In the genomic region with DNA sequence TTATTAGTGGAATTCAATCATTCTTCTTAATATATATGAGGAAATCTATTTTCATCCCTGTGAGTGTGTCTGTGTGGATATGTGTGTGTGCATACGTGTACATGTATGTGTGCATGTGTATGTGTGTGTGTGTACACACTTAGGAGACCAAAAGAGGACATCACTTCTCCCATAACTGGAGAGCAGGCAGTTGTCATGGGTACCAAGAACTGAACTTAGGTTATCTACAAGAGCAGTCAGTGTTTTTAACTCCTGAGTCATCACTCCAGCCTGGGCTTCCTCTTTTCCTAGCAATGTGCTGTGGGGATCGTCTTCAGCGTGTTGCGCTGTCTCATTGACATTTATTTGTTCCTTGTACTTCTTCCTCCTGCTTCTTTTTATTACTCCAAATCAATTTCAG, we compare ENCODE assay signal across 17 mouse cellular contexts. TPM values are rescaled to one million over a fixed set of nuclear protein-coding genes. Genes with fewer than 3 reads are reported as not detected.
DNase-seq lines count a peak whose midpoint lies in the region; ATAC-seq lines count a peak whose summit lies in the region.
"Had no signal": no experiment of that assay in that cellular context is flagged by ENCODE, and none has a peak within 500 bp of the region (broad histone marks: within the 10 kb centered on the region; RNA-seq: fewer than 3 reads in every experiment).

No protein-coding gene starts in this region.

- no peak overlapping the region for H3K4me3 ChIP-seq in heart, embryonic 13.5 days
- H3K4me3 ChIP-seq in liver, embryonic 11.5 days (ENCODE audit: low read depth, low read length): peak overlapping the region; percentile 6; the same call in 1 of the 2 replicates
- H3K4me3 ChIP-seq in forebrain, embryonic 12.5 days (replicated peaks): no peak overlapping the region
- H3K4me3 ChIP-seq: embryonic facial prominence, embryonic 13.5 days; hindbrain, embryonic 12.5 days; limb, embryonic 13.5 days had no signal

- H3K36me3 ChIP-seq in heart, embryonic 13.5 days: no peaks in the 10 kb centered on the region
- H3K36me3 ChIP-seq in liver, embryonic 11.5 days (ENCODE audit: control insufficient read depth, insufficient read depth, low read length): no peaks in the 10 kb centered on the region
- H3K36me3 ChIP-seq in forebrain, embryonic 12.5 days (replicated peaks): no peaks in the 10 kb centered on the region
- H3K36me3 ChIP-seq: embryonic facial prominence, embryonic 13.5 days; hindbrain, embryonic 12.5 days; limb, embryonic 13.5 days had no signal

- H3K9me3 ChIP-seq in heart, embryonic 13.5 days: no peaks in the 10 kb centered on the region
- H3K9me3 ChIP-seq in liver, embryonic 11.5 days (ENCODE audit: control insufficient read depth, low read length): no peaks in the 10 kb centered on the region
- no peaks in the 10 kb centered on the region for H3K9me3 ChIP-seq in forebrain, embryonic 12.5 days
- H3K9me3 ChIP-seq: embryonic facial prominence, embryonic 13.5 days; hindbrain, embryonic 12.5 days; limb, embryonic 13.5 days had no signal

- no peak for DNase-seq in heart, postnatal 25 days (ENCODE audit: low spot score)
- peak; percentile 84 for DNase-seq in c-Kit-positive CD71-positive TER-119-positive erythroid progenitor cells, embryonic 14.5 days (ENCODE audit: low spot score)
- no peak for DNase-seq in liver, embryonic 11.5 days (ENCODE audit: low spot score)
- DNase-seq in right cerebral cortex, postnatal 25 days: no peak
- no peak for DNase-seq in gastrocnemius, adult 18-20 months (ENCODE audit: low spot score)
- DNase-seq: cerebellum, adult 18-20 months; forebrain, postnatal 0 days; retina, postnatal 1 day; thymus, postnatal 4 days had no signal

- H3K27me3 ChIP-seq in heart, embryonic 13.5 days (replicated peaks): no peaks in the 10 kb centered on the region
- H3K27me3 ChIP-seq in liver, embryonic 11.5 days (replicated peaks; ENCODE audit: control insufficient read depth, insufficient read depth, low read length): no peaks in the 10 kb centered on the region
- no peaks in the 10 kb centered on the region for H3K27me3 ChIP-seq in forebrain, embryonic 12.5 days
- H3K27me3 ChIP-seq: embryonic facial prominence, embryonic 13.5 days; hindbrain, embryonic 12.5 days; limb, embryonic 13.5 days; Patski had no signal

- H3K27ac ChIP-seq in heart, embryonic 13.5 days (replicated peaks): peak overlapping the region; percentile 48; the same call in 1 of the 2 replicates
- H3K27ac ChIP-seq in liver, embryonic 11.5 days (ENCODE audit: low read depth, low read length): peak overlapping the region; percentile 86
- no peak overlapping the region for H3K27ac ChIP-seq in forebrain, embryonic 12.5 days
- H3K27ac ChIP-seq: embryonic facial prominence, embryonic 13.5 days; hindbrain, embryonic 12.5 days; limb, embryonic 13.5 days had no signal

- intact Hi-C loops in heart, postnatal 25 days (cut with DNase I): no loop called here

- peaks cover 18% of the 10 kb centered on the region for H3K4me1 ChIP-seq in heart, embryonic 13.5 days
- H3K4me1 ChIP-seq in liver, embryonic 11.5 days (replicated peaks; ENCODE audit: control insufficient read depth, insufficient read depth, low read length): peaks cover 58% of the 10 kb centered on the region
- peaks cover 10% of the 10 kb centered on the region for H3K4me1 ChIP-seq in forebrain, embryonic 12.5 days
- H3K4me1 ChIP-seq: limb, embryonic 13.5 days had no signal

- no peak overlapping the region for H3K9ac ChIP-seq in heart, embryonic 13.5 days
- no peak overlapping the region for H3K9ac ChIP-seq in liver, embryonic 11.5 days (ENCODE audit: low read depth, low read length)
- no peak overlapping the region for H3K9ac ChIP-seq in forebrain, embryonic 12.5 days
- H3K9ac ChIP-seq: embryonic facial prominence, embryonic 13.5 days; forebrain, postnatal 0 days; hindbrain, embryonic 12.5 days; limb, embryonic 13.5 days had no signal

- ATAC-seq in heart, embryonic 13.5 days (ENCODE audit: extremely low read depth, insufficient number of reproducible peaks, low FRiP score, low TSS enrichment): peak; percentile 58; the same call in 1 of the 2 replicates
- ATAC-seq in liver, embryonic 11.5 days (replicated peaks; ENCODE audit: low FRiP score): peak; percentile 87
- ATAC-seq in monocyte, adult 5-6 weeks (replicated peaks; ENCODE audit: insufficient number of reproducible peaks, low FRiP score, low TSS enrichment, poor library complexity, severe bottlenecking): peak; percentile 90
- ATAC-seq in forebrain, embryonic 12.5 days (ENCODE audit: low FRiP score): no peak
- ATAC-seq: forebrain, postnatal 0 days; Patski had no signal

- peak overlapping the region; percentile 7; the same call in 1 of the 2 replicates for H3K4me2 ChIP-seq in heart, embryonic 13.5 days
- peak overlapping the region; percentile 61 for H3K4me2 ChIP-seq in liver, embryonic 11.5 days
- H3K4me2 ChIP-seq in forebrain, embryonic 12.5 days: no peak overlapping the region
- H3K4me2 ChIP-seq: embryonic facial prominence, embryonic 13.5 days; hindbrain, embryonic 12.5 days; limb, embryonic 13.5 days; midbrain, embryonic 11.5 days had no signal

- 62% methylated on average over 4 of the region's 4 CpGs for WGBS in heart, embryonic 13.5 days
- 41% methylated on average over 4 of the region's 4 CpGs for WGBS in liver, embryonic 11.5 days
- 97% methylated on average over 4 of the region's 4 CpGs for WGBS in forebrain, embryonic 12.5 days

RNA-seq across cellular contexts. Expression of gene Hipk2, which starts 24.1 kb away (rescaled TPM):
- polyA plus RNA-seq in heart, embryonic 13.5 days (2015; fragmentation: Nextera tagmentation; extraction: Ambion mirVana): 9.5 and 10.4 TPM in 2 replicates
- total RNA-seq in heart, postnatal 25 days (2021): 10 to 100 TPM; 97.0 to 99.4 TPM
- 21.4 and 27.4 TPM in 2 replicates for polyA plus RNA-seq in liver, embryonic 11.5 days (2014; fragmentation: Nextera tagmentation; extraction: Ambion mirVana)
- 12.4 to 19.1 TPM (median 13.0 TPM) in 3 replicates for total RNA-seq in monocyte, adult 5-6 weeks (2017)
- total RNA-seq in gastrocnemius, adult 18-20 months (2021): 10 to 100 TPM; 74.6 to 99.1 TPM
- 36.6 and 37.2 TPM in 2 replicates for polyA plus RNA-seq in forebrain, embryonic 12.5 days (2016; fragmentation: Nextera tagmentation; extraction: Ambion mirVana)

RNA-seq across cellular contexts. Expression of gene Tbxas1, which starts 24.9 kb away (rescaled TPM):
- polyA plus RNA-seq in heart, embryonic 13.5 days (2015; fragmentation: Nextera tagmentation; extraction: Ambion mirVana): 2.4 TPM in 2 replicates
- total RNA-seq in heart, postnatal 25 days (2021): 1 to 10 TPM; 1.8 to 2.0 TPM
- 11.5 and 12.0 TPM in 2 replicates for polyA plus RNA-seq in liver, embryonic 11.5 days (2014; fragmentation: Nextera tagmentation; extraction: Ambion mirVana)
- total RNA-seq in monocyte, adult 5-6 weeks (2017): 10.7 to 19.2 TPM (median 18.1 TPM) in 3 replicates
- total RNA-seq in gastrocnemius, adult 18-20 months (2021): under 1 TPM; 0.48 to 0.69 TPM
- 1.5 and 1.8 TPM in 2 replicates for polyA plus RNA-seq in forebrain, embryonic 12.5 days (2016; fragmentation: Nextera tagmentation; extraction: Ambion mirVana)
